Mouse (Mus musculus) liver, embryonic 15.5 days (tissue): ENCODE data around the gene Mgat4d. TPM values are rescaled to one million over a fixed set of nuclear protein-coding genes. Genes with fewer than 3 reads are reported as not detected.
A peak's percentile ranks its signal among the peaks of the same experiment; 100 is the strongest.

Experiments used
- ATAC-seq: fragments of 200-750 bp; cut with Nextera tagmentation; 2 replicates; pipeline ENCODE4 v1.8.0; 2017; ENCODE audit warnings: moderate number of reproducible peaks, mild to moderate bottlenecking, moderate library complexity; ENCODE audit not compliant: insufficient read depth
- H3K27ac ChIP-seq: fragments of 300-500 bp; sonication (generic); replicated peaks from 2 replicates; pipeline ENCODE4 v1.5.1; 2015; ENCODE audit warnings: mild to moderate bottlenecking, inconsistent platforms
- H3K27me3 ChIP-seq: fragments of 300-500 bp; sonication (generic); 2 replicates; pipeline ENCODE4 v1.6.1; 2015; ENCODE audit warnings: mild to moderate bottlenecking, inconsistent platforms
- H3K36me3 ChIP-seq: fragments of 300-500 bp; sonication (generic); replicated peaks from 2 replicates; pipeline ENCODE4 v1.6.1; 2015; ENCODE audit warnings: moderate library complexity, mild to moderate bottlenecking, inconsistent platforms
- H3K4me1 ChIP-seq: fragments of 300-500 bp; sonication (generic); replicated peaks from 2 replicates; pipeline ENCODE4 v1.6.1; 2015; ENCODE audit warnings: inconsistent platforms
- H3K4me2 ChIP-seq: fragments of 300-500 bp; sonication (generic); 2 replicates; pipeline ENCODE4 v1.6.1; 2015; ENCODE audit warnings: moderate library complexity, mild to moderate bottlenecking, inconsistent platforms
- H3K4me3 ChIP-seq: fragments of 300-500 bp; sonication (generic); replicated peaks from 2 replicates; pipeline ENCODE4 v1.5.1; 2015; ENCODE audit warnings: mild to moderate bottlenecking, inconsistent platforms
- H3K9ac ChIP-seq: fragments of 300-500 bp; sonication (generic); 2 replicates; pipeline ENCODE4 v1.6.1; 2015; ENCODE audit warnings: moderate library complexity, mild to moderate bottlenecking, inconsistent platforms
- H3K9me3 ChIP-seq: fragments of 300-500 bp; sonication (generic); replicated peaks from 2 replicates; pipeline ENCODE4 v1.6.1; 2016; ENCODE audit warnings: inconsistent platforms
- WGBS: fragments of 180-500 bp; shearing (Covaris S2); methylation state at CpG from one replicate; pipeline ENCODE4 v1.1.7; 2015; ENCODE audit warnings: mixed read lengths; ENCODE audit not compliant: insufficient replicate concordance; 5-methylcytosine and 5-hydroxymethylcytosine counted together
- polyA plus RNA-seq: library from polyadenylated mRNA; unstranded; fragments of >200 nt; fragmentation: Nextera tagmentation; extraction: Ambion mirVana; gene quantifications from 2 replicates; pipeline ENCODE4 v1.2.1, GENCODE M21; 2015

The Mgat4d gene
- polyA plus RNA-seq, 1 experiment from 2014 or later = not detected

- Histone ChIP-seq H3K36me3 (no peaks in the 10 kb centered on the region), H3K27ac (no peak overlapping the region), H3K9ac (no peak overlapping the region), H3K4me1 (peaks cover 13% of the 10 kb centered on the region), H3K27me3 (peaks cover 50% of the 10 kb centered on the region), H3K4me2 (no peak overlapping the region), H3K9me3 (no peaks in the 10 kb centered on the region), H3K4me3 (no peak overlapping the region)
- no peak for ATAC-seq
- WGBS = 50% methylated on average over 1 of the region's 1 CpGs
These were observed 44.2 kb downstream of the Mgat4d start for GRCm38 (mm10) chr8:83392521-83392920.

GRCm38 (mm10) chr8:83394325-83394724 lies 46.1 kb downstream of the Mgat4d start:
- WGBS = 72% methylated on average over 5 of the region's 5 CpGs
- Histone ChIP-seq H3K9me3 (no peaks in the 10 kb centered on the region), H3K4me1 (peaks cover 12% of the 10 kb centered on the region), H3K4me2 (no peak overlapping the region), H3K27ac (no peak overlapping the region), H3K9ac (no peak overlapping the region), H3K27me3 (peaks cover 32% of the 10 kb centered on the region), H3K4me3 (no peak overlapping the region), H3K36me3 (no peaks in the 10 kb centered on the region)
- ATAC-seq = no peak

- H3K4me2 ChIP-seq = no peak overlapping the region
- no peak overlapping the region for H3K4me3 ChIP-seq
- H3K9me3 ChIP-seq = no peaks in the 10 kb centered on the region
- H3K4me1 ChIP-seq = no peaks in the 10 kb centered on the region
- peaks cover 10% of the 10 kb centered on the region for H3K27me3 ChIP-seq
- H3K36me3 ChIP-seq = no peaks in the 10 kb centered on the region
- no peak overlapping the region for H3K9ac ChIP-seq
- 68% methylated on average over 6 of the region's 6 CpGs for WGBS
- H3K27ac ChIP-seq = no peak overlapping the region
- no peak for ATAC-seq
These were observed 48.4 kb downstream of the Mgat4d start for GRCm38 (mm10) chr8:83396680-83397079.

GRCm38 (mm10) chr8:83397726-83398125 lies 49.5 kb downstream of the Mgat4d start:
- ATAC-seq = no peak
- H3K36me3 ChIP-seq = no peaks in the 10 kb centered on the region
- WGBS = 59% methylated on average over 4 of the region's 4 CpGs
- no peaks in the 10 kb centered on the region for H3K9me3 ChIP-seq
- H3K27ac ChIP-seq = no peak overlapping the region
- H3K4me3 ChIP-seq = no peak overlapping the region
- H3K27me3 ChIP-seq = no peaks in the 10 kb centered on the region
- H3K9ac ChIP-seq = no peak overlapping the region
- no peak overlapping the region for H3K4me2 ChIP-seq
- H3K4me1 ChIP-seq = no peaks in the 10 kb centered on the region

GRCm38 (mm10) chr8:83405548-83405947 lies 57.3 kb downstream of the Mgat4d start:
- H3K9ac ChIP-seq = no peak overlapping the region
- H3K36me3 ChIP-seq = no peaks in the 10 kb centered on the region
- no peaks in the 10 kb centered on the region for H3K9me3 ChIP-seq
- ATAC-seq = peak; percentile 72
- H3K27me3 ChIP-seq = peaks cover 3% of the 10 kb centered on the region; the same call in 1 of the 2 replicates
- peak overlapping the region; percentile 31 for H3K4me2 ChIP-seq
- H3K4me3 ChIP-seq = no peak overlapping the region
- H3K27ac ChIP-seq = no peak overlapping the region; the same call in 1 of the 2 replicates
- 16% methylated on average over 10 of the region's 10 CpGs for WGBS
- peaks cover 8% of the 10 kb centered on the region for H3K4me1 ChIP-seq

GRCm38 (mm10) chr8:83406836-83407235 lies 58.6 kb downstream of the Mgat4d start:
- ATAC-seq = no peak

GRCm38 (mm10) chr8:83408496-83408895 lies 60.2 kb downstream of the Mgat4d start:
- WGBS = 72% methylated on average over 7 of the region's 7 CpGs
- ATAC-seq = no peak
- no peak overlapping the region for H3K9ac ChIP-seq
- peaks cover 8% of the 10 kb centered on the region for H3K4me1 ChIP-seq
- H3K27me3 ChIP-seq = peaks cover 3% of the 10 kb centered on the region; the same call in 1 of the 2 replicates
- no peak overlapping the region for H3K27ac ChIP-seq
- H3K36me3 ChIP-seq = no peaks in the 10 kb centered on the region
- H3K9me3 ChIP-seq = no peaks in the 10 kb centered on the region
- H3K4me3 ChIP-seq = no peak overlapping the region
- H3K4me2 ChIP-seq = no peak overlapping the region

More at GRCm38 (mm10) chr8:83406836-83407235, 58.6 kb downstream of the Mgat4d start:
- Histone ChIP-seq H3K9me3 (no peaks in the 10 kb centered on the region), H3K27me3 (peaks cover 3% of the 10 kb centered on the region; the same call in 1 of the 2 replicates), H3K4me3 (no peak overlapping the region), H3K27ac (no peak overlapping the region), H3K9ac (no peak overlapping the region), H3K36me3 (no peaks in the 10 kb centered on the region), H3K4me2 (no peak overlapping the region), H3K4me1 (peaks cover 8% of the 10 kb centered on the region)
- WGBS = 35% methylated on average over 6 of the region's 6 CpGs

GRCm38 (mm10) chr8:83416878-83417277 lies 68.6 kb downstream of the Mgat4d start:
- 95% methylated on average over 15 of the region's 15 CpGs for whole genome bisulfite sequencing
- ATAC-seq = no peak

GRCm38 (mm10) chr8:83417970-83418369 lies 69.7 kb downstream of the Mgat4d start:
- H3K27me3 ChIP-seq = no peaks in the 10 kb centered on the region
- no peaks in the 10 kb centered on the region for H3K9me3 ChIP-seq
- no peak overlapping the region for H3K27ac ChIP-seq
- peaks cover 22% of the 10 kb centered on the region for H3K4me1 ChIP-seq
- ATAC-seq = no peak
- H3K4me2 ChIP-seq = no peak overlapping the region
- H3K36me3 ChIP-seq = no peaks in the 10 kb centered on the region
- 26% methylated on average over 6 of the region's 6 CpGs for WGBS
- H3K4me3 ChIP-seq = no peak overlapping the region
- no peak overlapping the region for H3K9ac ChIP-seq

More at GRCm38 (mm10) chr8:83416878-83417277, 68.6 kb downstream of the Mgat4d start:
- H3K9ac ChIP-seq = no peak overlapping the region
- H3K27me3 ChIP-seq = no peaks in the 10 kb centered on the region
- H3K4me3 ChIP-seq = no peak overlapping the region
- no peak overlapping the region for H3K27ac ChIP-seq
- no peaks in the 10 kb centered on the region for H3K36me3 ChIP-seq
- no peaks in the 10 kb centered on the region for H3K9me3 ChIP-seq
- no peak overlapping the region for H3K4me2 ChIP-seq
- peaks cover 14% of the 10 kb centered on the region for H3K4me1 ChIP-seq

- Histone ChIP-seq H3K9me3 (no peaks in the 10 kb centered on the region), H3K36me3 (no peaks in the 10 kb centered on the region), H3K9ac (no peak overlapping the region), H3K27me3 (no peaks in the 10 kb centered on the region), H3K4me3 (no peak overlapping the region), H3K4me1 (peaks cover 31% of the 10 kb centered on the region), H3K27ac (no peak overlapping the region), H3K4me2 (no peak overlapping the region)
- ATAC-seq = no peak
- WGBS = 86% methylated on average over 11 of the region's 11 CpGs
These were observed 70.7 kb downstream of the Mgat4d start for GRCm38 (mm10) chr8:83418805-83419516.

- H3K4me1 ChIP-seq = peaks cover 54% of the 10 kb centered on the region
- 93% methylated on average over 1 of the region's 1 CpGs for WGBS
- H3K4me2 ChIP-seq = no peak overlapping the region
- ATAC-seq = no peak
- H3K27ac ChIP-seq = peak overlapping the region; percentile 30
- H3K4me3 ChIP-seq = no peak overlapping the region
- H3K9ac ChIP-seq = no peak overlapping the region
- no peaks in the 10 kb centered on the region for H3K36me3 ChIP-seq
- no peaks in the 10 kb centered on the region for H3K9me3 ChIP-seq
- no peaks in the 10 kb centered on the region for H3K27me3 ChIP-seq
These were observed 73.1 kb downstream of the Mgat4d start for GRCm38 (mm10) chr8:83421354-83421753.
